Mouse (Mus musculus) stomach, adult 2 months (tissue): Measurements from ENCODE around the gene Zfp36. TPM values are rescaled to one million over a fixed set of nuclear protein-coding genes. Genes with fewer than 3 reads are reported as not detected.

Source experiments
- polyA plus RNA-seq: library from polyadenylated mRNA; depleted of rRNA; stranded (reverse); fragments of >200 nt; gene quantifications from 2 replicates; pipeline ENCODE4 v1.2.3, GENCODE M21; 2012; rRNA removed

The Zfp36 gene
- polyA plus RNA-seq, result 27.8 and 36.2 TPM in 2 replicates

DNA sequence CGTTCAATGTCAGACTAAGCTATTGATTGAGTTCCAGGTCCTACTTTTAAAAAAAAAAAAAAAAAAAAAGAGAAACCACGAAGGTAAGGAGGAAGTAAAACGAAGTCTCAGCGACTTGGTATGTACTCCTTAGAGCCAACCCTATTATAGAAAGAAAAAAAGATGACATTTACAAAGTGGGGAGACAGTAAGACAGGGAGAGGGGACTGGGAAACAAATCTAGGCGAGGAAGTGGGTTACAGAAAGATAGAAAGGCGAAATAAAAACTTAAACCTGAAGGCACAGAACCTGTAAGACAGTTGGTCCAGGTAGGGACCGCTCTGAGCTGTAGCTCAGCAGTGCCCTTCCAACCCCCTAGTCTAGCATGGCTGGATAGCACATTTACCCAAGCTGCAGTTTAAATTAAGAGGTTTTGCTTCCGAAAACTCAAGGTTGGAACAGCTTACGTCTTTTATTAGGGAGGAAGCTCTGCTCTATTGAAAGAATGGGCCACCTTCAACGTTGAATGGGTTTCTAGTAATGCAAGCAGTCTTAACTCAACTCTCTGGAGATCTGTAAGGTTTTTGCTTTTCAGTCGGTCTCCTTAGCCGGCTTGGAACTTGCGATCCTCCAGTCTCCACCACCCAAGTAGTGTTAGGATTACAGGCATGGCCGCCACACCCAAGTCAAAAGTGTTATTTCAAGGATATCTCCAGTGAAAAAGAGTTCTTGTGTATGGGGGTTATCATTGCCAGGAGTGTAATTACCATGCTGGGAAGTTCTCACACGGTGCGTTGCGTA lies at the start of gene Zfp36:
Zfp36 (minus strand) TSS at position 17 of the 780 bp plus-strand sequence.

GRCm38 (mm10) chr7:28392429-28393271 lies 12.6 kb upstream of the Zfp36 start, which contains the start of the genes Med29 and Paf1:
Gene Med29 (minus strand): TSS chr7:28392708.
Gene Paf1 (plus strand): TSS chr7:28392951.

GRCm38 (mm10) chr7:28372251-28373108 lies 7.6 kb downstream of the Zfp36 start, which contains the start of gene Plekhg2:
Gene Plekhg2 (minus strand): TSS chr7:28372599.

GRCm38 (mm10) chr7:28350155-28350883 lies 29.7 kb downstream of the Zfp36 start, which contains the start of gene Rps16:
Gene Rps16 (plus strand): TSS chr7:28350652.

DNA sequence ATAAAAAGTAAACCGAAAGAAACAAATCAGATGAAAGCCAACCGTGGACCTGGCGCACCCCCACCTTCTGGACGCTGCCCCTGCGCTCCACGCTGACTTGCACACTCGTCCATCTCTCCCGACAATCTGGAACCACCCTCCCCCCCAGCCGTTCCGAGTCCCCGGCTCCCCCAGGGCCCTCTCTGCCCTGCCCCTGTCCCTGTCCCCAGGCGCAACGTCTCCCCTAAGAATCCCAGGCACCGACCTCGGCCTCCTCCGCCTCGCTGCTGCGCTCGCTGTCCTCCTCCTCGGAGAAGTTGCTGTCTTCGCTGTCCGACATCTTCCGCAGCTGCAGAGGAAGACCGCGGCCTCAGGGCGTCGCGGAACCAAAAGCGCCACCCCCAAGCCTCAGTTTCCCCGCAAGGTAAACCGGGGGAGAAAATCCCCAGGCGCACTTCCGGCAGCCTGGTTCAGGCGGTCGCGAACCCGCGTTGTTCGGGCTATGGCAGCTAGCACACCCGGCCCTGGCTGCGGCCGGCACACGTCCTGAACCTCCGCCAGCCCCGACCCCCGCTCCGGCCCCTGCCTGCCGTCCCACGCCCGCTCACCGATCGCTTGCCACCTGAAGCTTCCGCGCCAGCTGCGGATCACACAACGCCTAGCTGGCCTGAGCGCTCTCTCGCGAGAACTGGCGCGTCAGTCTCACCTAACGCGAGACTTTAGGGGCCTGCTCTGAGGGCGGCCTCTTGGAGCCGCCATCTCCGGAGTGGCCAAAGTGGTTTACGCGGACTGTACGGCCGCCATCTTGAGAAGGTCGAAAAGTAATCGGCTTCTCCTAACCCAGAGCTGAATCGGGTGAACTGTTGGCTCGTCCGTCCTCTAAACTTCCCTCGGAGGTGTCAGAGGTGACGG lies 41.7 kb downstream of the Zfp36 start, which contains the start of gene Supt5:
Supt5 (minus strand) TSS at position 639 of the 891 bp plus-strand sequence.

Other genes with a start within 250 kb of the Zfp36 start
- 13.0 and 31.1 TPM in 2 replicates for gene Fbl, start 210.5 kb downstream of the Zfp36 start, polyA plus RNA-seq
- 24.2 and 25.2 TPM in 2 replicates for gene Dyrk1b, start 200.8 kb downstream of the Zfp36 start, polyA plus RNA-seq
- gene Eid2, start 112.4 kb downstream of the Zfp36 start, polyA plus RNA-seq, result 3.5 and 4.9 TPM in 2 replicates
- gene Eid2b, start 102.5 kb downstream of the Zfp36 start, polyA plus RNA-seq, result 4.4 and 9.7 TPM in 2 replicates
- gene Selenov, start 89.1 kb downstream of the Zfp36 start, polyA plus RNA-seq, result not detected in 2 replicates
- gene Dll3, start 78.0 kb downstream of the Zfp36 start, polyA plus RNA-seq, result 0.03 and 0.28 TPM in 2 replicates
- gene Timm50, start 68.2 kb downstream of the Zfp36 start, polyA plus RNA-seq, result 40.2 and 50.9 TPM in 2 replicates
- 52.0 and 56.5 TPM in 2 replicates for gene Supt5, start 41.5 kb downstream of the Zfp36 start, polyA plus RNA-seq
- gene Rps16, start 29.6 kb downstream of the Zfp36 start, polyA plus RNA-seq, result 364 and 449 TPM in 2 replicates
- 12.3 and 14.5 TPM in 2 replicates for gene Plekhg2, start 7.7 kb downstream of the Zfp36 start, polyA plus RNA-seq
- 28.9 and 39.5 TPM in 2 replicates for gene Med29, start 12.5 kb upstream of the Zfp36 start, polyA plus RNA-seq
- 69.9 and 73.0 TPM in 2 replicates for gene Paf1, start 12.7 kb upstream of the Zfp36 start, polyA plus RNA-seq
- 0.89 and 2.4 TPM in 2 replicates for gene Gmfg, start 57.2 kb upstream of the Zfp36 start, polyA plus RNA-seq
- gene Lrfn1, start 71.7 kb upstream of the Zfp36 start, polyA plus RNA-seq, result 2.3 and 5.8 TPM in 2 replicates
- gene Ifnl2, start 130.2 kb upstream of the Zfp36 start, polyA plus RNA-seq, result not detected in 2 replicates
- not detected in 2 replicates for gene Ifnl3, start 142.6 kb upstream of the Zfp36 start, polyA plus RNA-seq
- gene Sycn, start 160.6 kb upstream of the Zfp36 start, polyA plus RNA-seq, result 12.7 and 29.8 TPM in 2 replicates
- gene Nccrp1, start 167.0 kb upstream of the Zfp36 start, polyA plus RNA-seq, result 21.6 and 26.7 TPM in 2 replicates
- gene Samd4b, start 217.9 kb upstream of the Zfp36 start, polyA plus RNA-seq, result 45.2 and 47.7 TPM in 2 replicates
- 50.1 and 60.8 TPM in 2 replicates for gene Pak4, start 217.9 kb upstream of the Zfp36 start, polyA plus RNA-seq